Mouse (Mus musculus): ENCODE results near the gene Lrrfip2.
A peak's percentile ranks its signal among the peaks of the same experiment; 100 is the strongest.

Gene Lrrfip2

GRCm38 (mm10) chr9:111117126-111117642 is at the start of gene Lrrfip2:
Gene Lrrfip2 (plus strand): TSS chr9:111117592.
- no peak for DNase-seq (ENCODE audit: low spot score)

- DNase-seq (ENCODE audit: low spot score), result peak; percentile 57
Measured at GRCm38 (mm10) chr9:111070546-111070961, 46.8 kb upstream of the Lrrfip2 start.

- peak; percentile 73 for DNase-seq (ENCODE audit: low spot score)
Measured at GRCm38 (mm10) chr9:111072175-111072574, 45.2 kb upstream of the Lrrfip2 start.

GRCm38 (mm10) chr9:111072971-111073370 is 44.4 kb upstream of the Lrrfip2 start:
- DNase-seq (ENCODE audit: low spot score), result no peak

- no peak for DNase-seq (ENCODE audit: low spot score)
Measured at GRCm38 (mm10) chr9:111077745-111078144, 39.6 kb upstream of the Lrrfip2 start.

GRCm38 (mm10) chr9:111080801-111081200 is 36.6 kb upstream of the Lrrfip2 start:
- no peak for DNase-seq (ENCODE audit: low spot score)

GRCm38 (mm10) chr9:111081765-111082164 is 35.6 kb upstream of the Lrrfip2 start:
- no peak for DNase-seq (ENCODE audit: low spot score)

GRCm38 (mm10) chr9:111085329-111085728 is 32.1 kb upstream of the Lrrfip2 start:
- no peak for DNase-seq (ENCODE audit: low spot score)

GRCm38 (mm10) chr9:111086137-111086536 is 31.3 kb upstream of the Lrrfip2 start:
- DNase-seq (ENCODE audit: low spot score), result no peak

GRCm38 (mm10) chr9:111086995-111087606 is 30.3 kb upstream of the Lrrfip2 start:
- DNase-seq (ENCODE audit: low spot score), result no peak

GRCm38 (mm10) chr9:111087960-111088359 is 29.4 kb upstream of the Lrrfip2 start:
- DNase-seq (ENCODE audit: low spot score), result no peak

GRCm38 (mm10) chr9:111088886-111089285 is 28.5 kb upstream of the Lrrfip2 start:
- no peak for DNase-seq (ENCODE audit: low spot score)

GRCm38 (mm10) chr9:111092657-111093056 is 24.7 kb upstream of the Lrrfip2 start:
- no peak for DNase-seq (ENCODE audit: low spot score)

GRCm38 (mm10) chr9:111093094-111093493 is 24.3 kb upstream of the Lrrfip2 start:
- DNase-seq (ENCODE audit: low spot score), result peak; percentile 80

- no peak for DNase-seq (ENCODE audit: low spot score)
Measured at GRCm38 (mm10) chr9:111094626-111095025, 22.8 kb upstream of the Lrrfip2 start.

- DNase-seq (ENCODE audit: low spot score), result no peak
Measured at GRCm38 (mm10) chr9:111095710-111096109, 21.7 kb upstream of the Lrrfip2 start.

- no peak for DNase-seq (ENCODE audit: low spot score)
Measured at GRCm38 (mm10) chr9:111096419-111097326, 20.7 kb upstream of the Lrrfip2 start.

- no peak for DNase-seq (ENCODE audit: low spot score)
Measured at GRCm38 (mm10) chr9:111097543-111097942, 19.8 kb upstream of the Lrrfip2 start.

GRCm38 (mm10) chr9:111100406-111100805 is 17.0 kb upstream of the Lrrfip2 start:
- no peak for DNase-seq (ENCODE audit: low spot score)

GRCm38 (mm10) chr9:111103293-111103692 is 14.1 kb upstream of the Lrrfip2 start:
- DNase-seq (ENCODE audit: low spot score), result no peak

GRCm38 (mm10) chr9:111103893-111104292 is 13.5 kb upstream of the Lrrfip2 start:
- DNase-seq (ENCODE audit: low spot score), result no peak

GRCm38 (mm10) chr9:111107863-111108262 is 9.5 kb upstream of the Lrrfip2 start:
- DNase-seq (ENCODE audit: low spot score), result no peak

- peak; percentile 90 for DNase-seq (ENCODE audit: low spot score)
Measured at GRCm38 (mm10) chr9:111117794-111118251, 431 bp downstream of the Lrrfip2 start.

Measured in lung, postnatal 25 days (tissue).